Mouse (Mus musculus): Measurements from ENCODE around the gene Cdh12.

GRCm38 (mm10) chr15:21544786-21545185 is 1095.7 kb downstream of the Cdh12 start:
- no peak for TF ChIP-seq POLR2AphosphoS2 (IDR thresholded peaks at IDR 0.05; ENCODE audit: low read depth, low read length)
- no peak for TF ChIP-seq POLR2A (IDR thresholded peaks at IDR 0.05; ENCODE audit: low read depth, low read length)
- TF ChIP-seq ZMIZ1 (IDR thresholded peaks at IDR 0.05; ENCODE audit: low read depth, low read length) = no peak
- TF ChIP-seq EP300 (IDR thresholded peaks at IDR 0.05; ENCODE audit: low read length) = peak; percentile 96
- TF ChIP-seq USF1 (IDR thresholded peaks at IDR 0.05; ENCODE audit: low read depth, low read length) = no peak
- TF ChIP-seq ZC3H11A (IDR thresholded peaks at IDR 0.05; ENCODE audit: low read depth, low read length) = no peak
- TF ChIP-seq CTCF (conservative IDR thresholded peaks at IDR 0.05 in 1 of 2, IDR thresholded peaks at IDR 0.05 in 1 of 2; ENCODE audit: low read depth in 2 of 2, low read length in 2 of 2) = no peak
- TF ChIP-seq PAX5 (IDR thresholded peaks at IDR 0.05; ENCODE audit: low read length) = no peak
